Mouse (Mus musculus) hindbrain, embryonic 16.5 days (tissue): ENCODE data around the gene Gpkow. TPM values are rescaled to one million over a fixed set of nuclear protein-coding genes. Genes with fewer than 3 reads are reported as not detected.
"Not testable (repeated sequence)": the region's sequence is repeated elsewhere in the genome, so short reads cannot be mapped to it uniquely, and the experiment has no call there.

ENCODE experiments used
- ATAC-seq: fragments of 200-750 bp; cut with Nextera tagmentation; 2 replicates; pipeline ENCODE4 v1.8.0; 2017; ENCODE audit warnings: moderate TSS enrichment, moderate library complexity
- H3K27ac ChIP-seq: fragments of 300-500 bp; sonication (generic); 2 replicates; pipeline ENCODE4 v1.5.1; 2014; ENCODE audit warnings: low read depth, mild to moderate bottlenecking, control low read depth, low read length, moderate library complexity
- H3K27me3 ChIP-seq: fragments of 300-500 bp; sonication (generic); replicated peaks from 2 replicates; pipeline ENCODE4 v1.6.1; 2014; ENCODE audit warnings: low read length; ENCODE audit not compliant: control insufficient read depth, insufficient read depth
- H3K36me3 ChIP-seq: fragments of 300-500 bp; sonication (generic); 2 replicates; pipeline ENCODE4 v1.6.1; 2014; ENCODE audit warnings: mild to moderate bottlenecking, low read length, moderate library complexity, mixed read lengths; ENCODE audit not compliant: control insufficient read depth, insufficient read depth
- H3K4me1 ChIP-seq: fragments of 300-500 bp; sonication (generic); 2 replicates; pipeline ENCODE4 v1.6.1; 2014; ENCODE audit warnings: low read depth, low read length; ENCODE audit not compliant: control insufficient read depth, insufficient read depth
- H3K4me2 ChIP-seq: fragments of 300-500 bp; sonication (generic); 2 replicates; pipeline ENCODE4 v1.6.1; 2014; ENCODE audit warnings: mild to moderate bottlenecking, low read length, control low read depth, moderate library complexity
- H3K4me3 ChIP-seq: fragments of 300-500 bp; sonication (generic); 2 replicates; pipeline ENCODE4 v1.5.1; 2014; ENCODE audit warnings: mild to moderate bottlenecking, low read length, control low read depth, moderate library complexity
- H3K9ac ChIP-seq: fragments of 300-500 bp; sonication (generic); 2 replicates; pipeline ENCODE4 v1.6.1; 2014; ENCODE audit warnings: low read depth, mild to moderate bottlenecking, control low read depth, low read length, moderate library complexity
- H3K9me3 ChIP-seq: fragments of 300-500 bp; sonication (generic); 2 replicates; pipeline ENCODE4 v1.6.1; 2014; ENCODE audit warnings: mild to moderate bottlenecking, low read length, moderate library complexity; ENCODE audit not compliant: control insufficient read depth
- WGBS: fragments of 180-500 bp; shearing (Covaris S2); extraction: QIAGEN DNeasy Blood & Tissue Kit; methylation state at CpG from one replicate; pipeline ENCODE4 v1.1.7; 2014; 5-methylcytosine and 5-hydroxymethylcytosine counted together
- polyA plus RNA-seq: library from polyadenylated mRNA; unstranded; fragments of >200 nt; fragmentation: Nextera tagmentation; extraction: Ambion mirVana; gene quantifications from 2 replicates; pipeline ENCODE4 v1.2.1, GENCODE M21; 2015

Gpkow gene
- polyA plus RNA-seq, 1 experiment from 2014 or later = 45.7 TPM

GRCm38 (mm10) chrX:7716058-7716457 lies 19.1 kb downstream of the Gpkow start:
- H3K4me1 ChIP-seq, ATAC-seq, H3K9ac ChIP-seq, H3K4me3 ChIP-seq, H3K27me3 ChIP-seq, H3K4me2 ChIP-seq, H3K9me3 ChIP-seq, H3K27ac ChIP-seq, H3K36me3 ChIP-seq: not testable (repeated sequence)
- WGBS = 57% methylated on average over 1 of the region's 1 CpGs

- peaks cover 4% of the 10 kb centered on the region for H3K4me1 ChIP-seq
- peak within 1 kb of the TSS; percentile 60 for H3K4me3 ChIP-seq
- ATAC-seq = peak; percentile 94
- WGBS = 27% methylated on average over 22 of the region's 22 CpGs
- H3K9me3 ChIP-seq = no peaks in the 10 kb centered on the region; the same call in 1 of the 2 replicates
- H3K27me3 ChIP-seq = no peaks in the 10 kb centered on the region
- H3K9ac ChIP-seq = peak within 1 kb of the TSS; percentile 74
- H3K36me3 ChIP-seq = peaks cover 2% of the 10 kb centered on the region; the same call in 1 of the 2 replicates
- peak within 1 kb of the TSS; percentile 91 for H3K27ac ChIP-seq
- peak within 1 kb of the TSS; percentile 74 for H3K4me2 ChIP-seq
These were observed 24.8 kb downstream of the Gpkow start, which contains the start of gene Gm45208 for GRCm38 (mm10) chrX:7721514-7722281. Gene Gm45208, plus strand, starts transcription at chrX:7722245.

GRCm38 (mm10) chrX:7722282-7722611 lies 25.3 kb downstream of the Gpkow start:
- 22% methylated on average over 11 of the region's 11 CpGs for WGBS
- no peak; the same call in 1 of the 2 replicates for ATAC-seq
- peak overlapping the region; percentile 60 for H3K4me3 ChIP-seq

GRCm38 (mm10) chrX:7722691-7723090 lies 25.8 kb downstream of the Gpkow start:
- H3K9ac ChIP-seq = peak overlapping the region; percentile 74
- WGBS = 23% methylated on average over 4 of the region's 4 CpGs

More at GRCm38 (mm10) chrX:7722282-7722611, 25.3 kb downstream of the Gpkow start:
- peak overlapping the region; percentile 74 for H3K4me2 ChIP-seq
- peaks cover 2% of the 10 kb centered on the region; the same call in 1 of the 2 replicates for H3K36me3 ChIP-seq
- peak overlapping the region; percentile 74 for H3K9ac ChIP-seq
- H3K27me3 ChIP-seq = no peaks in the 10 kb centered on the region
- peak overlapping the region; percentile 91 for H3K27ac ChIP-seq
- H3K9me3 ChIP-seq = no peaks in the 10 kb centered on the region; the same call in 1 of the 2 replicates
- H3K4me1 ChIP-seq = peaks cover 4% of the 10 kb centered on the region

GRCm38 (mm10) chrX:7724135-7724534 lies 27.2 kb downstream of the Gpkow start:
- Histone ChIP-seq H3K27me3 (no peaks in the 10 kb centered on the region), H3K36me3 (peaks cover 2% of the 10 kb centered on the region; the same call in 1 of the 2 replicates), H3K4me3 (no peak overlapping the region), H3K9ac (no peak overlapping the region), H3K4me2 (no peak overlapping the region), H3K9me3 (no peaks in the 10 kb centered on the region; the same call in 1 of the 2 replicates), H3K27ac (no peak overlapping the region), H3K4me1 (peaks cover 7% of the 10 kb centered on the region)
- 91% methylated on average over 7 of the region's 7 CpGs for WGBS
- ATAC-seq = no peak

More at GRCm38 (mm10) chrX:7722691-7723090, 25.8 kb downstream of the Gpkow start:
- Histone ChIP-seq H3K4me3 (peak overlapping the region; percentile 60), H3K27me3 (no peaks in the 10 kb centered on the region), H3K27ac (no peak overlapping the region), H3K4me1 (peaks cover 5% of the 10 kb centered on the region), H3K9me3 (no peaks in the 10 kb centered on the region; the same call in 1 of the 2 replicates), H3K4me2 (peak overlapping the region; percentile 74), H3K36me3 (peaks cover 2% of the 10 kb centered on the region; the same call in 1 of the 2 replicates)
- ATAC-seq = no peak

GRCm38 (mm10) chrX:7725841-7726240 lies 28.9 kb downstream of the Gpkow start:
- H3K9ac ChIP-seq = no peak overlapping the region
- no peak overlapping the region for H3K27ac ChIP-seq
- no peaks in the 10 kb centered on the region for H3K27me3 ChIP-seq
- no peak overlapping the region for H3K4me2 ChIP-seq
- ATAC-seq = no peak
- no peak overlapping the region for H3K4me3 ChIP-seq
- H3K36me3 ChIP-seq = peaks cover 2% of the 10 kb centered on the region; the same call in 1 of the 2 replicates
- no peaks in the 10 kb centered on the region; the same call in 1 of the 2 replicates for H3K9me3 ChIP-seq
- 82% methylated on average over 12 of the region's 12 CpGs for WGBS
- peaks cover 7% of the 10 kb centered on the region for H3K4me1 ChIP-seq

GRCm38 (mm10) chrX:7727176-7727575 lies 30.2 kb downstream of the Gpkow start:
- WGBS = 94% methylated on average over 13 of the region's 13 CpGs
- no peak overlapping the region for H3K4me3 ChIP-seq
- H3K27me3 ChIP-seq = no peaks in the 10 kb centered on the region
- H3K4me1 ChIP-seq = peaks cover 7% of the 10 kb centered on the region
- H3K27ac ChIP-seq = no peak overlapping the region
- no peak for ATAC-seq
- peaks cover 2% of the 10 kb centered on the region; the same call in 1 of the 2 replicates for H3K36me3 ChIP-seq
- no peaks in the 10 kb centered on the region; the same call in 1 of the 2 replicates for H3K9me3 ChIP-seq
- no peak overlapping the region for H3K4me2 ChIP-seq
- no peak overlapping the region for H3K9ac ChIP-seq

- H3K4me1 ChIP-seq = peaks cover 3% of the 10 kb centered on the region
- H3K4me2 ChIP-seq = peak within 1 kb of the TSS; percentile 59
- 15% methylated on average over 40 of the region's 42 CpGs for WGBS
- H3K9ac ChIP-seq = peak within 1 kb of the TSS; percentile 70
- no peaks in the 10 kb centered on the region for H3K27me3 ChIP-seq
- peak; percentile 96 for ATAC-seq
- peak within 1 kb of the TSS; percentile 49 for H3K4me3 ChIP-seq
- H3K9me3 ChIP-seq = no peaks in the 10 kb centered on the region; the same call in 1 of the 2 replicates
- H3K27ac ChIP-seq = peak within 1 kb of the TSS; percentile 75
- H3K36me3 ChIP-seq = peaks cover 2% of the 10 kb centered on the region; the same call in 1 of the 2 replicates
These were observed 31.4 kb downstream of the Gpkow start, which contains the start of gene Praf2 for GRCm38 (mm10) chrX:7728215-7728921. Gene Praf2, plus strand, starts transcription at chrX:7728439.

- Histone ChIP-seq H3K27ac (peak overlapping the region; percentile 75; the same call in 1 of the 2 replicates), H3K4me2 (peak overlapping the region; percentile 59), H3K9me3 (no peaks in the 10 kb centered on the region; the same call in 1 of the 2 replicates), H3K4me1 (peaks cover 3% of the 10 kb centered on the region), H3K36me3 (peaks cover 2% of the 10 kb centered on the region; the same call in 1 of the 2 replicates), H3K4me3 (peak overlapping the region; percentile 49), H3K9ac (peak overlapping the region; percentile 70), H3K27me3 (no peaks in the 10 kb centered on the region)
- no peak for ATAC-seq
- WGBS = 39% methylated on average over 4 of the region's 4 CpGs
These were observed 32.0 kb downstream of the Gpkow start for GRCm38 (mm10) chrX:7728922-7729265.
